Mouse (Mus musculus): Measurements from ENCODE around the gene Minpp1. TPM values are rescaled to one million over a fixed set of nuclear protein-coding genes. Genes with fewer than 3 reads are reported as not detected.
A peak's percentile ranks its signal among the peaks of the same experiment; 100 is the strongest.
"Not testable (repeated sequence)": the region's sequence is repeated elsewhere in the genome, so short reads cannot be mapped to it uniquely, and the experiment has no call there.

Minpp1 gene
- polyA plus RNA-seq, 1 experiment from 2014 or later, result 58.2 TPM

DNA sequence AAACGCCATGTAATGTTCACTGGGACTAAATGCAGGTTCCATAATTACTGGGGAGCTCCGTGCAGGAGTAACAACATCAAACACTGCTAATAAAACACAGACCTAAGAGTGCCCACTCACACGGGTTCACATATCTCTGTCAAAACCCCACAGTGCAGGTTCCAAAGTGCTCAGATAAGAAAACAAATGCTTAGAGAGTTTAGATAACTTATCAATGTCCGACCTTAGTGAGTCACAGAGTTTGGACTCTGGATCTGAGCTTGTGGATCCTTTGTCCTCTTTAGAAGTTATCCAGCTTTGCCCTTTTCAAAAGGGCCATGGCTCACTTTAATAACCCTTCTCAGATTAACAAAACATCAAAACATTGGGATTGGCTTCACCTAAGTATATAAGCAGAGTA lies 4.1 kb upstream of the Minpp1 start:
- ATAC-seq (ENCODE audit: insufficient number of reproducible peaks, insufficient read depth, low FRiP score, low read depth), result no peak
- Histone ChIP-seq H3K9me3 (ENCODE audit: control insufficient read depth, low read depth, low read length) (no peaks in the 10 kb centered on the region), H3K36me3 (ENCODE audit: control insufficient read depth, insufficient read depth, low read length) (no peaks in the 10 kb centered on the region), H3K27me3 (ENCODE audit: control insufficient read depth, insufficient read depth, low read length) (no peaks in the 10 kb centered on the region), H3K4me3 (ENCODE audit: low read depth, low read length) (no peak overlapping the region), H3K4me2 (replicated peaks; ENCODE audit: low read depth, low read length) (no peak overlapping the region), H3K27ac (ENCODE audit: low read length) (0 out of 2 replicates have a peak overlapping the region, but pooled peaks have one; percentile 7), H3K9ac (replicated peaks; ENCODE audit: low read depth, low read length) (no peak overlapping the region), H3K4me1 (ENCODE audit: control insufficient read depth, insufficient read depth, low read length) (peaks cover 6% of the 10 kb centered on the region; the same call in 1 of the 2 replicates)
- WGBS, result 41% methylated on average over 4 of the region's 4 CpGs

- peak overlapping the region; percentile 57 for H3K9ac ChIP-seq (replicated peaks; ENCODE audit: low read depth, low read length)
- no peak for ATAC-seq (ENCODE audit: insufficient number of reproducible peaks, insufficient read depth, low FRiP score, low read depth)
- no peaks in the 10 kb centered on the region for H3K9me3 ChIP-seq (ENCODE audit: control insufficient read depth, low read depth, low read length)
- peak overlapping the region; percentile 85 for H3K4me2 ChIP-seq (replicated peaks; ENCODE audit: low read depth, low read length)
- no peaks in the 10 kb centered on the region for H3K27me3 ChIP-seq (ENCODE audit: control insufficient read depth, insufficient read depth, low read length)
- peak overlapping the region; percentile 57 for H3K4me3 ChIP-seq (ENCODE audit: low read depth, low read length)
- H3K36me3 ChIP-seq (ENCODE audit: control insufficient read depth, insufficient read depth, low read length), result no peaks in the 10 kb centered on the region
- H3K27ac ChIP-seq (ENCODE audit: low read length), result peak overlapping the region; percentile 82; the same call in 1 of the 2 replicates
- 14% methylated on average over 13 of the region's 13 CpGs for WGBS
- peaks cover 10% of the 10 kb centered on the region; the same call in 1 of the 2 replicates for H3K4me1 ChIP-seq (ENCODE audit: control insufficient read depth, insufficient read depth, low read length)
These were observed 468 bp upstream of the Minpp1 start for GRCm38 (mm10) chr19:32484941-32485660.

DNA sequence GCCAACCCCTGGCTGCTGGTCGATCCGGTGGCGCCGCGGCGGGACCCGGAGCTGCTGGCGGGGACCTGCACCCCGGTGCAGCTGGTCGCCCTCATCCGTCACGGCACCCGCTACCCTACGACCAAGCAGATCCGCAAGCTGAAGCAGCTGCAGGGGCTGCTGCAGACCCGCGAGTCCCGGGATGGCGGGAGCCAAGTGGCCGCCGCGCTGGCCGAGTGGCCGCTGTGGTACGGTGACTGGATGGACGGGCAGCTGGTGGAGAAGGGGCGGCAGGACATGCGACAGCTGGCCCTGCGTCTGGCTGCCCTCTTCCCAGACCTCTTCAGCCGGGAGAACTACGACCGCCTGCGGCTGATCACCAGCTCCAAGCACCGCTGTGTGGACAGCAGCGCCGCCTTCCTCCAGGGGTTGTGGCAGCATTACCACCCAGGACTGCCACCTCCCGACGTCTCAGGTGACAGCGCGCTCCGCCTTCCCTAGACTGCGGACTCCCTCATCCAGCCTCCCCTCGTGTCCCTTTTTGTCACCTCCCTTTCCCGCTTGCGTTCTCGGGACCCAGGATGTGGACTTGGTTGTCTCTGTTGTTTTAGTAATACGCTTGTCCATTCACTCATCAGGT lies 646 bp downstream of the Minpp1 start:
- not testable (repeated sequence) for H3K27me3 ChIP-seq (ENCODE audit: control insufficient read depth, insufficient read depth, low read length); H3K9me3 ChIP-seq (ENCODE audit: control insufficient read depth, low read depth, low read length); H3K36me3 ChIP-seq (ENCODE audit: control insufficient read depth, insufficient read depth, low read length)
- peak overlapping the region; percentile 85 for H3K4me2 ChIP-seq (replicated peaks; ENCODE audit: low read depth, low read length)
- H3K4me1 ChIP-seq (ENCODE audit: control insufficient read depth, insufficient read depth, low read length), result peaks cover 10% of the 10 kb centered on the region; the same call in 1 of the 2 replicates
- ATAC-seq (ENCODE audit: insufficient number of reproducible peaks, insufficient read depth, low FRiP score, low read depth), result peak; percentile 88
- peak overlapping the region; percentile 82 for H3K27ac ChIP-seq (ENCODE audit: low read length)
- peak overlapping the region; percentile 57 for H3K4me3 ChIP-seq (ENCODE audit: low read depth, low read length)
- WGBS, result 2% methylated on average over 47 of the region's 47 CpGs
- H3K9ac ChIP-seq (replicated peaks; ENCODE audit: low read depth, low read length), result peak overlapping the region; percentile 57

DNA sequence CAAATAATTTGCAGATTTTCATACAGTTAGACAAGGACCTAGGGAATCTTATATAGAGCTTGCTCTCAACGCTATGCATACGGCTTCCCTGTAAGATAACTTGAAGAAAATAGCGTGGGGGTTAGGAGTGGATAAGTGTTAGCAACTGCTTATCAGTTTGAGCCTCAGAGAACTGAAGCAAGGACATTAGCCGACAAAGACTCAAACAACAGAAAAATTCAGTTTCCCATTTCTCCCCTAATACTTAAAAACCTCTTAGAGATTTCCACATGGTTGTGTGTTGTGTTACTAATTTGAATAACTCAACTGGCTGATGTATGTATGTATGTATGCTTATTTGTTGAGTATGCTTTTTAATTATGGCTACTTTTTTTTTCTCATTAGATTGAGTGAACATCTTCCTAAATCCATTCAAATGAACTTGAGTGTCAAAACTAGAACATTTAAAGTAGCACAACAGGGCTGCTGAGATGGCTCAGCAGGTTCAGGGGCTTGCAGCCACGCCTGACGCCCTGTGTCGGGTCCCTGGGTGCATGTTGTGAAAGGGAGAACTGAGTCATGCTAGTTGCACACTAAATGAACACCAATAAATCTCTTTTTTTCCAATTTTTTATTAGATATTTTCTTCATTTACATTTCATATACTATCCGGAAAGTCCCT lies 2.2 kb downstream of the Minpp1 start:
- WGBS, result 81% methylated on average over 8 of the region's 8 CpGs
- Histone ChIP-seq H3K4me1 (ENCODE audit: control insufficient read depth, insufficient read depth, low read length) (peaks cover 10% of the 10 kb centered on the region; the same call in 1 of the 2 replicates), H3K9me3 (ENCODE audit: control insufficient read depth, low read depth, low read length) (no peaks in the 10 kb centered on the region), H3K27me3 (ENCODE audit: control insufficient read depth, insufficient read depth, low read length) (no peaks in the 10 kb centered on the region), H3K9ac (replicated peaks; ENCODE audit: low read depth, low read length) (no peak overlapping the region), H3K4me3 (ENCODE audit: low read depth, low read length) (peak overlapping the region; percentile 57), H3K4me2 (replicated peaks; ENCODE audit: low read depth, low read length) (peak overlapping the region; percentile 85), H3K36me3 (ENCODE audit: control insufficient read depth, insufficient read depth, low read length) (peaks cover 8% of the 10 kb centered on the region; the same call in 1 of the 2 replicates), H3K27ac (ENCODE audit: low read length) (no peak overlapping the region)
- no peak for ATAC-seq (ENCODE audit: insufficient number of reproducible peaks, insufficient read depth, low FRiP score, low read depth)

GRCm38 (mm10) chr19:32489166-32489895 lies 3.8 kb downstream of the Minpp1 start:
- Histone ChIP-seq H3K4me2 (replicated peaks; ENCODE audit: low read depth, low read length) (no peak overlapping the region), H3K9ac (replicated peaks; ENCODE audit: low read depth, low read length) (no peak overlapping the region), H3K27ac (ENCODE audit: low read length) (no peak overlapping the region), H3K36me3 (ENCODE audit: control insufficient read depth, insufficient read depth, low read length) (peaks cover 12% of the 10 kb centered on the region), H3K4me3 (ENCODE audit: low read depth, low read length) (no peak overlapping the region), H3K27me3 (ENCODE audit: control insufficient read depth, insufficient read depth, low read length) (no peaks in the 10 kb centered on the region), H3K9me3 (ENCODE audit: control insufficient read depth, low read depth, low read length) (no peaks in the 10 kb centered on the region), H3K4me1 (ENCODE audit: control insufficient read depth, insufficient read depth, low read length) (peaks cover 10% of the 10 kb centered on the region; the same call in 1 of the 2 replicates)
- WGBS, result 91% methylated on average over 12 of the region's 12 CpGs
- ATAC-seq (ENCODE audit: insufficient number of reproducible peaks, insufficient read depth, low FRiP score, low read depth), result no peak

- 93% methylated on average over 2 of the region's 2 CpGs for WGBS
- no peak overlapping the region for H3K27ac ChIP-seq (ENCODE audit: low read length)
- no peaks in the 10 kb centered on the region for H3K9me3 ChIP-seq (ENCODE audit: control insufficient read depth, low read depth, low read length)
- peaks cover 4% of the 10 kb centered on the region; the same call in 1 of the 2 replicates for H3K4me1 ChIP-seq (ENCODE audit: control insufficient read depth, insufficient read depth, low read length)
- H3K27me3 ChIP-seq (ENCODE audit: control insufficient read depth, insufficient read depth, low read length), result no peaks in the 10 kb centered on the region
- H3K9ac ChIP-seq (replicated peaks; ENCODE audit: low read depth, low read length), result no peak overlapping the region
- H3K4me3 ChIP-seq (ENCODE audit: low read depth, low read length), result no peak overlapping the region
- no peak overlapping the region for H3K4me2 ChIP-seq (replicated peaks; ENCODE audit: low read depth, low read length)
- ATAC-seq (ENCODE audit: insufficient number of reproducible peaks, insufficient read depth, low FRiP score, low read depth), result no peak
- H3K36me3 ChIP-seq (ENCODE audit: control insufficient read depth, insufficient read depth, low read length), result peaks cover 18% of the 10 kb centered on the region
These were observed 5.4 kb downstream of the Minpp1 start for GRCm38 (mm10) chr19:32490976-32491375.

- peaks cover 3% of the 10 kb centered on the region; the same call in 1 of the 2 replicates for H3K4me1 ChIP-seq (ENCODE audit: control insufficient read depth, insufficient read depth, low read length)
- no peaks in the 10 kb centered on the region for H3K9me3 ChIP-seq (ENCODE audit: control insufficient read depth, low read depth, low read length)
- no peak for ATAC-seq (ENCODE audit: insufficient number of reproducible peaks, insufficient read depth, low FRiP score, low read depth)
- no peak overlapping the region for H3K27ac ChIP-seq (ENCODE audit: low read length)
- peaks cover 18% of the 10 kb centered on the region for H3K36me3 ChIP-seq (ENCODE audit: control insufficient read depth, insufficient read depth, low read length)
- no peak overlapping the region for H3K4me3 ChIP-seq (ENCODE audit: low read depth, low read length)
- H3K27me3 ChIP-seq (ENCODE audit: control insufficient read depth, insufficient read depth, low read length), result no peaks in the 10 kb centered on the region
- H3K4me2 ChIP-seq (replicated peaks; ENCODE audit: low read depth, low read length), result no peak overlapping the region
- WGBS, result 93% methylated on average over 3 of the region's 3 CpGs
- no peak overlapping the region for H3K9ac ChIP-seq (replicated peaks; ENCODE audit: low read depth, low read length)
These were observed 6.8 kb downstream of the Minpp1 start for GRCm38 (mm10) chr19:32492339-32492738.

DNA sequence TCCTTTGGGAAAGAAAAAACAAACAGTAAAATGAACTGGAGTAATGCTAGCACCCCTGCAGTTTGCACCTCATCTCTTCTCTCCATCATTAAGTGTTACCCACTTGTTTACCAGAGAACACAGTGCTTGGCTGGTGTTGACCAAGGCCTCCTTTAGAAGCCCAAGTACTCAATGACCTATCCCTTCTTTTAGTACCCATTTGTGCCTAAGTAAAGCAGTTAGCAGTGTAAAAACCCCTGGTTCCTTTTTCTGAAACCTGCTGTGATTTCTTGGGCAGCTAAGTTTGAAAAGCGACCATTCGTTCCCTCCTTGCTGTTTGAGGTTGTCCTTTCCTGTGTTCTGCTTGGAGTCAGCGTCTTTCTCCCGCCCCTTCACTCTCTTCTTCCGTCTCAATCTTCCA lies 7.4 kb downstream of the Minpp1 start:
- WGBS, result 91% methylated on average over 5 of the region's 5 CpGs
- no peak for ATAC-seq (ENCODE audit: insufficient number of reproducible peaks, insufficient read depth, low FRiP score, low read depth)
- Histone ChIP-seq H3K9me3 (ENCODE audit: control insufficient read depth, low read depth, low read length) (no peaks in the 10 kb centered on the region), H3K4me1 (ENCODE audit: control insufficient read depth, insufficient read depth, low read length) (no peaks in the 10 kb centered on the region), H3K27ac (ENCODE audit: low read length) (no peak overlapping the region), H3K36me3 (ENCODE audit: control insufficient read depth, insufficient read depth, low read length) (peaks cover 18% of the 10 kb centered on the region), H3K4me3 (ENCODE audit: low read depth, low read length) (no peak overlapping the region), H3K27me3 (ENCODE audit: control insufficient read depth, insufficient read depth, low read length) (no peaks in the 10 kb centered on the region), H3K9ac (replicated peaks; ENCODE audit: low read depth, low read length) (no peak overlapping the region), H3K4me2 (replicated peaks; ENCODE audit: low read depth, low read length) (no peak overlapping the region)

Data from stomach, embryonic 14.5 days (tissue).